Mouse (Mus musculus) natural killer cell, adult 2 months (primary cell): ENCODE measurements around the gene Cdh15.

Source experiments
- DNase-seq, 2 experiments: peaks; one replicate each; pipeline ENCODE4 v3.0.0; 2022; ENCODE audit warnings: low spot score in 2 of 2

Gene Cdh15

DNA sequence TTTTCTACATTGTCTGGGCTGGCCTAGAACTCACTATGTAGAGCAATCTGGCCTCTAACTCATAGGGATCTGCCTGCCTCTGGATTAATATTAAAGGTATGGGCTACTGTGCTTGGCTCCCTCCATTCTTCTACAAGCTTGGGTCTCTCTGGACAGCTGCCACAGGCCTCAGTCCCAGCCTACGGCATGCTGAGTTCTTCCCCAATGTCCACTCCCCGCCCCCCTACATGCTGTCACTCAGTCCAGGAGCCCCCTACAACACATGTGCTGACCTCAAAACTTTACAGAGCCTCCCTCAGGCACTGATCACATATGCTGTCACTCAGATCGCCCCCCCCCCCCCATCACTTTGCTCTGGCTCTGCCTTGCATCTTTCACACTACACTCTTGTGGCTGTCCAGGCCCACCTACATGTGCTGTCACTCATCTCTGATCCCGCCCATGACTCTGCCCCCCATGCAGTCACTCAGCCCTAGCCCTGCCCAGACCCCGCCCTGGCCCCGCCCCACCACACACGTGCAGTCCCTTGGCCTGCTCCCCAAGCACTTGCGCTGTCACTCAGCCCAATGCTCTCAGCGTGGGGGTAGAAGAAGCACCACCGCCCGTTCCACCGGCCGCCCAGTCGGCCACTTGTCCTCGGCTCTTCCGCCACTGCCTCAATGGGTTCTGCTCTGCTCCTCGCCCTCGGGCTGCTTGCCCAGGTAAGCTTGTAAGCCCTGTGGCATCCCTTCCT lies at the start of gene Cdh15:
Gene Cdh15, plus strand, starts transcription at position 138 of the 733 bp plus-strand sequence.
- DNase-seq = no peak

- no peak for DNase-seq
These were observed 43.6 kb upstream of the Cdh15 start for GRCm38 (mm10) chr8:122803906-122804761.

- DNase-seq = no peak
These were observed 42.4 kb upstream of the Cdh15 start for GRCm38 (mm10) chr8:122805349-122805748.

DNA sequence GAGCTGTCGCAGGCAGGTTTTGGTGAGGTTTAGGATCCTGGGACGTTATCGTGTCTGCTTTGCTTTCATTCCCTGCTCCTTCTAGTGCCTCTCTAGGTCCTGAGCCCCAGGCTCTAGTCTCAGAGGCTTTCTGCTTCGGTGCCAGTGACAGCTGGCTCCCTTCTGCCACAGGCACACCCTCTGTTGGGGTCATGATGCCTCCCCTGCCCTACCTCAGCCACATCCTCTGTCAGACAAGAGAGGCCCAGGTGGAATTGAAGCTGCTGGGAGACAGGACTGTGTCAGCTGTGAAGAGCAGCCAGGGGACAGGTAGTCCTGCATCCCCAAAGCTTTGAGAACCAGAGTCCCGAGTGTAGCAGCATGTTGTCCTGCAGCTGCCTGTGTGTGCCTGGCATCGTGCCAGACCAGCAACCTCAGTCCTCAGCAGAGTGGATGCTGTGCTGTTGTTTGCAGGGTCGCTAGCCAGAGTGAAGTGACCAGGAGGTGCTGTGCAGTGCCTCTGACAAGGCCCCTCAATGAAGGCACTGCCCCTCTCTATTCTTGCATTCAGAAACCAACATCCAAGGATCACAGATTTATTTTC lies 40.7 kb upstream of the Cdh15 start:
- no peak for DNase-seq

- no peak for DNase-seq
These were observed 39.9 kb upstream of the Cdh15 start for GRCm38 (mm10) chr8:122807907-122808306.

DNA sequence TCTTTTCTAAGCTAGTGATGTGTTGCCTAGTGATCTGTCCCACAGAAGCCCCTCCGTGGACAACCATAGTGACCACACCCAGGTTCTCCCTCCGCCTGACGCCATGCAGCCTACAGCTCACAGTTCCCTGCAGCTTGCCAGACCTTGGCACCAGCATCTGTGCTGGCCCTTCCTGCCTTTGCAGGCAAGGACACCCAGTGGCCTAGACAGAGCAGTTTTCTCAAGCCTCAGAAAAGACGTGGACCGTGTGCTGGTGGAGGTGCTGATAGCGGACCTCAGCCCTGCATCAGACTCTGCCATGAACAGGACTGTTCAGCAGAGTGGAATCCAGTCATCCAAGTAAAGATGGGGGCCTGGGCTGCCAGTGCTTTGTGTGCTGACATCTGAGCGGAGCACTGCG lies 37.4 kb upstream of the Cdh15 start:
- no peak for DNase-seq

GRCm38 (mm10) chr8:122811870-122812494 lies 35.8 kb upstream of the Cdh15 start:
- DNase-seq = no peak

- no peak for DNase-seq
These were observed 35.0 kb upstream of the Cdh15 start for GRCm38 (mm10) chr8:122812610-122813250.

DNA sequence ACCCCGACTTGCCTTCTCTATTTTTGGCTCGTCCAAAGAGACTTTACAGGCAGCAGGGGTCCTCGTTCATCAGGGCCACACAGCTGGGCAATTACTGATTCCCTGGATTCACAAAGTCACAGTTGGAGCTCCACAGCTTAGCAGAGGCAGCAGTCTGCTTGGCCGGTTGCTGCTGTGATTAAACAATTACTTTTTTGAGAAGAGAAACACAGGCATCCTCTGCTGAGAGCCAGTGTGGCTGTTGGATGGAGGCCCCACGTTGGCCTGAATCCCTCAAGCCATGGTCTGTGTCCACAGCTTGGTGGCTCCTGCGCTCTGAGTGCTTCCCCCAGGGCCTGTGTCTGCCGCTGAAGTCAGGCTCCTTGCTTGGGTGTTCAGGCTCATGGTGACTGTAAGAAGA lies 33.2 kb upstream of the Cdh15 start:
- DNase-seq = no peak

GRCm38 (mm10) chr8:122816965-122817364 lies 30.8 kb upstream of the Cdh15 start:
- no peak for DNase-seq

GRCm38 (mm10) chr8:122817724-122818496 lies 29.9 kb upstream of the Cdh15 start:
- no peak for DNase-seq

- no peak for DNase-seq
These were observed 28.0 kb upstream of the Cdh15 start for GRCm38 (mm10) chr8:122819776-122820175.

DNA sequence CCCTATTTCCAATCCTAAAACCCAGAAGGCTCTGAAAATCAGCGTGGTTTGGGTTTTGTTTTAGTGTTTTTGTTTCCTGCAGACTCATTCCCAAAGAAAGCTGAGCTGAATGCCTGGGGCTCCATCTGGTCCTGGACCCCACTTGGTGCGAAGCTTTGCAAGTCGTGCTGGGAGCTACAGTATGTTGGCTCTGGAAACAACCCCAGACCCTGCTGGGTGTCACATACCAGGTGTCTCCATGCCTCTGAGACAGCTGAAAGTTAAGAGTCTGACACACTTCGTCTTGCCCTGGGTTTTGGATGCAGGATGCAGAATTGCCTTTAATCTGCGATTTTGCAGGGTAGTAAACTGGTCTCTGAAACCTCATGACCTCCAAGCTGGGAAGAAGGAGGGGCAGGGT lies 23.2 kb upstream of the Cdh15 start:
- no peak for DNase-seq

DNA sequence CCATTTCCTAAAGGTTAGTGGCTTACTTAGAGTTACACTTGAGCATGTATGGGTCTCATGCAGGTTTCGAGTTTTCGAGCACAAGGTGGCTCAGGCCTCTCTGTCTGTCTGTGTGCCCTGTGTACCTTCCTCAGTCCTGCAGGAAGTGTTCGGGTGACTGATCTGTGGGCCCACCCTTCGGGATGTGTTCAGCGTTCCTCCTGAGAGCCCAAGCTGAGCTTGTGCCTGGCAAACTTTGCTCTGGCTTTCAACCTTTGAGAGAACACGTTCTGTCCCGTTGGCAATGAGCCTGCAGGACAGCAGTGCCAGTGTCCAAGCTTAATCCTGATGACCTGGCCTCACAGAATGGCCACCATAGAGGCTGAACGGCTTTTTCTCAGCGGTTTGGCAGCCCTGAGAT lies 22.8 kb upstream of the Cdh15 start:
- no peak for DNase-seq

DNA sequence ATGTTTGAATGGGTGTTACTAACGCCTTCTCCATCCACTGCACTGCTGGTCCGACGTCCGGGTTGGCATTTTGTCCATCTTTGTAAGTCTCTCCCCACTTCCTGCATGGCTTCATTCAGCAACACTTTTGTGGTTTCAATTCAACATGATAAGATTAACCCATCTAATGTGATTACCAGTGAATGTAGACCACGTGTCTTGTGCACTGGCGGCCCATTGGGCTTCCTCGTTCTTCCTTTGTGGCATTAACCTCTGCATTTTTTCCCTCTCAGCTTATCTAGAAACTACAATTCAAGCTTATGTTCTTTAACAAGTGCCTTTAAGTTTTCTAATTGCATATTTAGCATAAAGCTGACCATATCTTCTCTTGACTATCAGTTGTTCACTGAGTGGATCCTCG lies 22.4 kb upstream of the Cdh15 start:
- no peak for DNase-seq

- no peak for DNase-seq
These were observed 18.4 kb upstream of the Cdh15 start for GRCm38 (mm10) chr8:122829396-122829795.

- peak; percentile 86 to 91 for DNase-seq
These were observed 17.3 kb upstream of the Cdh15 start for GRCm38 (mm10) chr8:122830349-122831061.

DNA sequence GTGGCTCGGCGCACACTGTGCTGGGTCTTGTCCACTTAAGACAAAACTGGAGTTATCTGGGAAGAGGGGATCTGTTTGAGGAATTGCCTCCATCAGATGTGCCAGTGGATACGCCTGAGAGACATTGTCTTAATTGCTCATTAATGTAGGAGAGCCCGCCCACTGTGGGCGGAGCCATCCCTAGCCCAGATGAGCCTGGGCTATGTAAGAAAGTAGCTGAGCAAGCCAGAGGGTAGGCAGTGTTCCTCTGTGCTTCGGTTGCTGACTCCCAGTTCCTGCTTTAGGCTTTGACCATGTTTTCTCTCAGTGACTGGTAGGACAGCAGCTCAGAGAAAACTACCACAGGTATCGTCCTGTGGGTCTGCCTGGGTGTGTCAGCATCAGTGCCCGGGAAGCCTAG lies 13.3 kb upstream of the Cdh15 start:
- DNase-seq = no peak

- peak; percentile 66 to 80 for DNase-seq
These were observed 12.8 kb upstream of the Cdh15 start for GRCm38 (mm10) chr8:122834971-122835370.

DNA sequence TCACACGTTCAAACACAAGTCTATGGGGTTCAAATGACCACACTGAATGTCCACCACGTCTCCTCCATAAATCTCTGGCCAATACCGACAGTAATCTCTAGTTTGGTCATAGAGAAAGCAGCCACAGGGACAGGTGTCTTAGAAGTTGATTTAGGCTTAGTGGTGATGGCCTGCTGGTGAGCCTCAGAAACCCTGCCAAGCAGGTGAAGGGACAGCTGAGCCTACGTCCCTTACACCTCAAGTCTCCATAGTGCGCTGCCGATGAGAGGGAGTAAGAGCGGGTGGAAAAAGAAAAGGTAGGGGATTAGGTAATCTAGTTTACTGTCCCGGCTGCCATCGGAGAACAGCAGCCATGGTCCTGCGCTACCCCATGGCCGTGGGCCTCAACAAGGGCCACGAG lies 11.6 kb upstream of the Cdh15 start:
- DNase-seq = no peak
